Mouse (Mus musculus) embryonic facial prominence, embryonic 12.5 days (tissue): ENCODE measurements around the gene Tmem214. TPM values are rescaled to one million over a fixed set of nuclear protein-coding genes. Genes with fewer than 3 reads are reported as not detected.

ENCODE experiments used
- ATAC-seq: fragments of 200-750 bp; cut with Nextera tagmentation; 2 replicates; pipeline ENCODE4 v1.8.0; 2017; ENCODE audit not compliant: insufficient number of reproducible peaks, insufficient read depth, low FRiP score, low TSS enrichment
- H3K27ac ChIP-seq: fragments of 300-500 bp; sonication (generic); 2 replicates; pipeline ENCODE4 v1.5.1; 2016; ENCODE audit warnings: mild to moderate bottlenecking
- H3K27me3 ChIP-seq: fragments of 300-500 bp; sonication (generic); 2 replicates; pipeline ENCODE4 v1.6.1; 2016; ENCODE audit warnings: mild to moderate bottlenecking, moderate library complexity
- H3K36me3 ChIP-seq: fragments of 300-500 bp; sonication (generic); 2 replicates; pipeline ENCODE4 v1.6.1; 2016; ENCODE audit warnings: mild to moderate bottlenecking
- H3K4me1 ChIP-seq: fragments of 300-500 bp; sonication (generic); 2 replicates; pipeline ENCODE4 v1.6.1; 2016
- H3K4me2 ChIP-seq: fragments of 300-500 bp; sonication (generic); replicated peaks from 2 replicates; pipeline ENCODE4 v1.6.1; 2016; ENCODE audit warnings: mild to moderate bottlenecking, moderate library complexity
- H3K4me3 ChIP-seq: fragments of 300-500 bp; sonication (generic); 2 replicates; pipeline ENCODE4 v1.5.1; 2016; ENCODE audit warnings: mild to moderate bottlenecking
- H3K9ac ChIP-seq: fragments of 300-500 bp; sonication (generic); 2 replicates; pipeline ENCODE4 v1.6.1; 2016; ENCODE audit warnings: mild to moderate bottlenecking, moderate library complexity
- H3K9me3 ChIP-seq: fragments of 300-500 bp; sonication (generic); 2 replicates; pipeline ENCODE4 v1.6.1; 2016; ENCODE audit warnings: mild to moderate bottlenecking, moderate library complexity
- WGBS: fragments of 180-500 bp; shearing (Covaris S2); methylation state at CpG from one replicate; pipeline ENCODE4 v1.1.7; 2016; 5-methylcytosine and 5-hydroxymethylcytosine counted together
- polyA plus RNA-seq: library from polyadenylated mRNA; unstranded; fragments of >200 nt; fragmentation: Nextera tagmentation; extraction: Ambion mirVana; gene quantifications from 2 replicates; pipeline ENCODE4 v1.2.1, GENCODE M21; 2016

Gene Tmem214
- polyA plus RNA-seq, 1 experiment from 2014 or later, result 78.5 TPM

- no peaks in the 10 kb centered on the region for H3K9me3 ChIP-seq
- H3K4me3 ChIP-seq, result no peak overlapping the region
- no peak for ATAC-seq
- no peak overlapping the region for H3K9ac ChIP-seq
- no peaks in the 10 kb centered on the region for H3K27me3 ChIP-seq
- no peak overlapping the region for H3K27ac ChIP-seq
- no peak overlapping the region for H3K4me2 ChIP-seq
- H3K36me3 ChIP-seq, result no peaks in the 10 kb centered on the region
- WGBS, result 62% methylated on average over 2 of the region's 2 CpGs
- H3K4me1 ChIP-seq, result no peaks in the 10 kb centered on the region
These were observed 17.3 kb upstream of the Tmem214 start for GRCm38 (mm10) chr5:30850556-30850925.

DNA sequence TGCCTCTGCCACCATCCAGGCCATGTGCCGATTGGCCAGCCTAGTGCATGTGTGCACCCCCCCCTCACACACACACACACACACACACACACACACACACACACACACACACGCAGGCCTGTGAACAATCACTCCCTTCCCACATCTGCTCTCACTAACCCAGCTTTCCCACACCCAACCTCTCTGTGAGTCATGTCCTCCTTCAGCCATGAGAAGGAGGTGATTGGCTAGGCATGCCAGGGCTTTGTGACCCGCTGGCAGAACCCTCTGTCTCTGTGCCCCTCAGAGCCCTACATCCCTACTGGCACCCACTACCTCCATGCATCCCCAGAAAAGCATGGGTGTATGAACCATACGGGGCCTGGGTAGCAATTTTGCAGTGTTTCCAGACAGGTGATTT is 14.3 kb upstream of the Tmem214 start:
- Histone ChIP-seq H3K9ac (no peak overlapping the region), H3K4me2 (no peak overlapping the region), H3K27ac (no peak overlapping the region), H3K4me1 (no peaks in the 10 kb centered on the region), H3K36me3 (no peaks in the 10 kb centered on the region), H3K9me3 (no peaks in the 10 kb centered on the region), H3K27me3 (no peaks in the 10 kb centered on the region), H3K4me3 (no peak overlapping the region)
- no peak for ATAC-seq
- 83% methylated on average over 4 of the region's 4 CpGs for WGBS

GRCm38 (mm10) chr5:30855674-30856073 is 12.1 kb upstream of the Tmem214 start:
- no peak overlapping the region for H3K4me3 ChIP-seq
- H3K4me1 ChIP-seq, result no peaks in the 10 kb centered on the region
- 59% methylated on average over 3 of the region's 3 CpGs for WGBS
- ATAC-seq, result no peak
- H3K9ac ChIP-seq, result no peak overlapping the region
- no peaks in the 10 kb centered on the region for H3K9me3 ChIP-seq
- no peaks in the 10 kb centered on the region for H3K36me3 ChIP-seq
- no peak overlapping the region for H3K27ac ChIP-seq
- H3K27me3 ChIP-seq, result no peaks in the 10 kb centered on the region
- H3K4me2 ChIP-seq, result no peak overlapping the region

GRCm38 (mm10) chr5:30856124-30856523 is 11.7 kb upstream of the Tmem214 start:
- Histone ChIP-seq H3K36me3 (no peaks in the 10 kb centered on the region), H3K4me1 (no peaks in the 10 kb centered on the region), H3K4me3 (no peak overlapping the region), H3K27me3 (no peaks in the 10 kb centered on the region), H3K27ac (no peak overlapping the region), H3K4me2 (no peak overlapping the region), H3K9me3 (no peaks in the 10 kb centered on the region), H3K9ac (no peak overlapping the region)
- 71% methylated on average over 2 of the region's 2 CpGs for WGBS
- no peak for ATAC-seq

- ATAC-seq, result no peak
- WGBS, result 37% methylated on average over 4 of the region's 4 CpGs
- Histone ChIP-seq H3K4me1 (peaks cover 3% of the 10 kb centered on the region; the same call in 1 of the 2 replicates), H3K36me3 (peaks cover 7% of the 10 kb centered on the region), H3K9ac (no peak overlapping the region), H3K4me3 (no peak overlapping the region), H3K9me3 (no peaks in the 10 kb centered on the region), H3K27ac (no peak overlapping the region), H3K27me3 (no peaks in the 10 kb centered on the region), H3K4me2 (no peak overlapping the region)
These were observed 4.0 kb upstream of the Tmem214 start for GRCm38 (mm10) chr5:30863852-30864251.

- ATAC-seq, result no peak
- Histone ChIP-seq H3K9ac (no peak overlapping the region), H3K4me2 (no peak overlapping the region), H3K4me1 (peaks cover 5% of the 10 kb centered on the region; the same call in 1 of the 2 replicates), H3K27ac (no peak overlapping the region), H3K36me3 (peaks cover 7% of the 10 kb centered on the region), H3K4me3 (no peak overlapping the region), H3K27me3 (no peaks in the 10 kb centered on the region), H3K9me3 (no peaks in the 10 kb centered on the region)
- WGBS, result 38% methylated on average over 15 of the region's 15 CpGs
These were observed 3.5 kb upstream of the Tmem214 start for GRCm38 (mm10) chr5:30864322-30864721.

DNA sequence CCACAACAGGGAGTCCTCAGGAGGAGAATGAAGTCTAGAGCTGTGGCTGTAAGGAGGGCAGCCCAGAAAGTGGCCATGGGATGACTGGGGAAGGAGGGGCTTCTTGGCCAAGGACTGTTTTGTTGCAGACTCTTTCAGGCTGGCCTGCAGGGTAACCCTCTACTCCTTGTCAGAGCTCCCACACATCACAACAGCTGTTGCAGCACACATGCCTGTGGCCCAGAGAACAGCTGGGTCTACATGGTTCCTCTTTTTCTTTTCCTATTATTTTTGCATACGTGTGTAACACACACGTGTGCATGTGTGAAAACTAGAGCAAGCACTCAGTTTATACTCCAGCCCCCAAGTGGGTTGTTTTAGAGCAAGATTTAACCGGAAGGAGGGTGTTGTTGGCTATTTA is 941 bp upstream of the Tmem214 start:
- 91% methylated on average over 3 of the region's 3 CpGs for WGBS

DNA sequence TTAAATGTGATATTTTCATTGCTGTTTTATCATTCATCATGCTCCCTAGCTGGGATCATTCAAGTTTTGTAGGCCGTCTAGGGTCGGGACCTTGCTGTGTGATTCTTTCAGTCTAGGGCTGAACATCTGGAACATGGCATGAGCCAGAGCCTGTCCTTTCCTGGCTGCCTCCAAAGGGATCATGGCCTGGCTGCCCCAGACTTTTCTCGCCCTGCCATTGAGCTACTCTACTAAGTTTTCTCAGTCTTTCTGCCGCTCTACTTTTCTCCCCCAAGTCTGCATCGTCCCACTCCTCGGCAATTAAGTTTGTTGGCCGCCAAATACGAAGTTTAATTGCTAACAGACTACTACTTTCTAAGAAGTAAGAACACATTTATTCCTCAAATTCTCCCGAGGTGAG is 1.2 kb downstream of the Tmem214 start:
- Histone ChIP-seq H3K9me3 (no peaks in the 10 kb centered on the region), H3K4me2 (peak overlapping the region; percentile 84), H3K4me1 (peaks cover 20% of the 10 kb centered on the region), H3K36me3 (peaks cover 37% of the 10 kb centered on the region), H3K27me3 (no peaks in the 10 kb centered on the region), H3K27ac (peak overlapping the region; percentile 75; the same call in 1 of the 2 replicates), H3K9ac (peak overlapping the region; percentile 79; the same call in 1 of the 2 replicates), H3K4me3 (peak overlapping the region; percentile 82)
- WGBS, result 10% methylated on average over 9 of the region's 9 CpGs
- 0 out of 2 replicates have a peak, but pooled peaks have one; percentile 30 for ATAC-seq

More for the DNA sequence above, 941 bp upstream of the Tmem214 start:
- Histone ChIP-seq H3K36me3 (peaks cover 16% of the 10 kb centered on the region), H3K27ac (no peak overlapping the region), H3K27me3 (no peaks in the 10 kb centered on the region), H3K9me3 (no peaks in the 10 kb centered on the region), H3K4me1 (peaks cover 20% of the 10 kb centered on the region), H3K9ac (no peak overlapping the region), H3K4me3 (no peak overlapping the region), H3K4me2 (no peak overlapping the region)
- ATAC-seq, result no peak

DNA sequence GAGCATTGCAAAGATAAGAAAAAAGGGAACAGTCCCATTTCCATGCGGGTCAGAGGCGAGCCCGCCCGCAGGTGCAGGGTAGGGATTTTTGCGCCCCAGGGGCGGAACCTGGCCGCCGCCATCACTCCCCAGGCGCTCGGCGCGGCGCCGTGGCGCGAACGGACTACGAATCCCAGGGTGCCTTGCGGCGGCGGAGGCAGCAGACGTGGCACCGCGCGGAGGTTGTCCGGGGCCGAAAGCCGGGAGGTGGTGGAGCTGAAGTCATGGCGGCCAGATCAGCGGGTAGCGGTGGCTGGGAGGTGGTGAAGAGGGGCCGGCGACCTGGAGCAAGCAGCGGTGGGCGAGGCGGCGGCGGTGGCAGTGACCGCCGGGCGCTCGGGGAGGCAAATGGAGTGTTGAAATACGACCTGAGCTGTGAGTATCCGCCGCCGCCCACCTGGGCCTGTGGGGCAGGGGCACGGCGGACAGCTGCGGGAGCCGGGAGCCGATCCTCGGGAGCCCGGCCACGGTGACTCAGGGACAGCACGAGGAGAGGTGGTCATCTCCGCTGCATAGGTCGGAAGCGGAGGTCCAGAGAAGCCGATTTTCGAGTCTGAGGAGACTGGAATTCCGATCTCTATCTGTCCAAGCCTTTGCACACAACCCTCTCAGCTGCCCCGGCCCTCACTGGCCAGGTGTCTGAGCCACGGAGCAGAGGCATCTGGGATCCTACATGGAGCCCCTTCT is 1.8 kb downstream of the Tmem214 start:
- peak; percentile 82 for ATAC-seq
- H3K4me2 ChIP-seq, result peak overlapping the region; percentile 84
- peak overlapping the region; percentile 79 for H3K9ac ChIP-seq
- peaks cover 20% of the 10 kb centered on the region for H3K4me1 ChIP-seq
- H3K36me3 ChIP-seq, result peaks cover 43% of the 10 kb centered on the region
- H3K27ac ChIP-seq, result peak overlapping the region; percentile 75
- no peaks in the 10 kb centered on the region for H3K9me3 ChIP-seq
- under 1% methylated on average over 62 of the region's 63 CpGs for WGBS
- H3K4me3 ChIP-seq, result peak overlapping the region; percentile 82
- H3K27me3 ChIP-seq, result no peaks in the 10 kb centered on the region

DNA sequence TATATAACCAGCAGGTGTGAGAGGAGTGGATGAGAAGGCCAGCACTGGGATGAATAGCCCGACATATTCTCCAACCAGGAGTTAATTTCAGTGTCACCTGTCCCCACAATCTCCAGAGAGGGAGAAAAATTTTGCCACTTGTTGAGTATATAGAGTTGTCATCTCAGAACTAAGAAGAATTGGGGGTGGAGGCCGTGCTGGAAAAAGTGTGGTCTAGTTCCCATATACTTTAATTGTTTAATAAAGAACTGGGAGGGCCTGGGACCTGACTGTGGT is 2.3 kb downstream of the Tmem214 start:
- Histone ChIP-seq H3K36me3 (peaks cover 48% of the 10 kb centered on the region), H3K9me3 (no peaks in the 10 kb centered on the region), H3K9ac (peak overlapping the region; percentile 79), H3K4me1 (peaks cover 20% of the 10 kb centered on the region), H3K27me3 (no peaks in the 10 kb centered on the region), H3K4me2 (peak overlapping the region; percentile 84), H3K4me3 (peak overlapping the region; percentile 82), H3K27ac (peak overlapping the region; percentile 75)
- WGBS, result 19% methylated on average over 2 of the region's 2 CpGs
- ATAC-seq, result no peak

- H3K9ac ChIP-seq, result no peak overlapping the region
- no peak overlapping the region for H3K27ac ChIP-seq
- H3K4me2 ChIP-seq, result no peak overlapping the region
- H3K4me3 ChIP-seq, result no peak overlapping the region
- H3K27me3 ChIP-seq, result no peaks in the 10 kb centered on the region
- WGBS, result 91% methylated on average over 9 of the region's 9 CpGs
- no peaks in the 10 kb centered on the region for H3K9me3 ChIP-seq
- no peak for ATAC-seq
- peaks cover 20% of the 10 kb centered on the region for H3K4me1 ChIP-seq
- H3K36me3 ChIP-seq, result peaks cover 66% of the 10 kb centered on the region
These were observed 4.8 kb downstream of the Tmem214 start for GRCm38 (mm10) chr5:30872574-30872973.

GRCm38 (mm10) chr5:30874365-30874764 is 6.6 kb downstream of the Tmem214 start:
- no peaks in the 10 kb centered on the region for H3K27me3 ChIP-seq
- H3K4me2 ChIP-seq, result no peak overlapping the region
- peaks cover 23% of the 10 kb centered on the region for H3K4me1 ChIP-seq
- peaks cover 72% of the 10 kb centered on the region for H3K36me3 ChIP-seq
- WGBS, result 87% methylated on average over 7 of the region's 7 CpGs
- no peak overlapping the region for H3K9ac ChIP-seq
- H3K4me3 ChIP-seq, result no peak overlapping the region
- no peaks in the 10 kb centered on the region for H3K9me3 ChIP-seq
- no peak overlapping the region for H3K27ac ChIP-seq
- no peak for ATAC-seq
